Mouse (Mus musculus): ENCODE data around the gene Sptan1. TPM values are rescaled to one million over a fixed set of nuclear protein-coding genes. Genes with fewer than 3 reads are reported as not detected.

The Sptan1 gene
- polyA plus RNA-seq, 1 experiment: 117 TPM

DNA sequence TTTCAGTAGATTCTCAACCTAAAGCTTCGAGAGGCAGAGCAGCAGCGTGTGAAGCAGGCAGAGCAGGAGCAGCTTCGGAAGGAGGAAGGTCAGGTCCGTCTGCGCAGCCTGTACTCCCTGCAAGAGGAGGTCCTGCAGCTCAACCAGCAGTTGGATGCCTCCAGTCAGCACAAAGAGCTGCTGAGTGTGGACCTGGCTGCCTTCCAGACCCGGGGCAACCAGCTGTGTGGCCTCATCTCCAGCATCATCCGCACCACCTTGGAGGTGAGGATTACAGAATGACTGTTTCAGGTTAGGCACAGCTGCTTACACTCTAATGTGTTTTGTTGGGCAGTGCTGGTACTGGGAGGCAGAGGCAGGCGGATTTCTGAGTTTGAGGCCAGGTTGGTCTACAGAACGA lies 25.3 kb upstream of the Sptan1 start:
- TF ChIP-seq CTCF (IDR thresholded peaks at IDR 0.05; ENCODE audit: control insufficient read depth, insufficient read depth, insufficient replicate concordance, low read depth, low read length) (no peak), POLR2A (IDR thresholded peaks at IDR 0.05; ENCODE audit: control insufficient read depth, low read depth, low read length) (no peak)
- H3K4me3 ChIP-seq (ENCODE audit: control insufficient read depth, low read depth, low read length): no peak overlapping the region
- H3K4me1 ChIP-seq (ENCODE audit: control insufficient read depth, insufficient read depth, low read length): no peaks in the 10 kb centered on the region
- H3K36me3 ChIP-seq (ENCODE audit: control insufficient read depth, insufficient read depth, low read length): peaks cover 9% of the 10 kb centered on the region
- no peaks in the 10 kb centered on the region for H3K27me3 ChIP-seq (ENCODE audit: control insufficient read depth, insufficient read depth, low read length)
- H3K27ac ChIP-seq (ENCODE audit: control insufficient read depth, insufficient read depth, low read depth, low read length): no peak overlapping the region

DNA sequence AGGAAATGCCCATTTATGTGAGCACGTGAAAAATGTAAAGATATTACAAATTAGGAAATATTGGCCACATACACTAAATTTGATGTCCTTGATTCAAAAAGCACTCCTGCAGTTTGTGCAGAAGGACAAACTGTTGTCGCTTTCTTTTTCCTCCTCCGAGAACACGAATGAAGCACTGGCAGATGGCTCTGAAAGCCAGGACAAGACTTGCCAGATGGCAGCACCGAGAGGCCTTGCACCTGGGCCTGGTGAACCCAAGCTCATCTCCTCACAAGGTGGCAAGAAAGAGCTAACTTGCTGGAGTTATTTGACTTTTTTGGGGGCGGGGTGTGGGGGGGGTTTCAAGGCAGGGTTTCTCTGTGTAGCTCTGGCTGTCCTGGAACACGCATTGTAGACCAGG lies 24.5 kb upstream of the Sptan1 start:
- Histone ChIP-seq H3K27ac (ENCODE audit: control insufficient read depth, insufficient read depth, low read depth, low read length) (no peak overlapping the region), H3K36me3 (ENCODE audit: control insufficient read depth, insufficient read depth, low read length) (peaks cover 9% of the 10 kb centered on the region), H3K4me3 (ENCODE audit: control insufficient read depth, low read depth, low read length) (no peak overlapping the region), H3K4me1 (ENCODE audit: control insufficient read depth, insufficient read depth, low read length) (no peaks in the 10 kb centered on the region), H3K27me3 (ENCODE audit: control insufficient read depth, insufficient read depth, low read length) (no peaks in the 10 kb centered on the region)
- TF ChIP-seq POLR2A (IDR thresholded peaks at IDR 0.05; ENCODE audit: control insufficient read depth, low read depth, low read length) (no peak), CTCF (IDR thresholded peaks at IDR 0.05; ENCODE audit: control insufficient read depth, insufficient read depth, insufficient replicate concordance, low read depth, low read length) (no peak)

DNA sequence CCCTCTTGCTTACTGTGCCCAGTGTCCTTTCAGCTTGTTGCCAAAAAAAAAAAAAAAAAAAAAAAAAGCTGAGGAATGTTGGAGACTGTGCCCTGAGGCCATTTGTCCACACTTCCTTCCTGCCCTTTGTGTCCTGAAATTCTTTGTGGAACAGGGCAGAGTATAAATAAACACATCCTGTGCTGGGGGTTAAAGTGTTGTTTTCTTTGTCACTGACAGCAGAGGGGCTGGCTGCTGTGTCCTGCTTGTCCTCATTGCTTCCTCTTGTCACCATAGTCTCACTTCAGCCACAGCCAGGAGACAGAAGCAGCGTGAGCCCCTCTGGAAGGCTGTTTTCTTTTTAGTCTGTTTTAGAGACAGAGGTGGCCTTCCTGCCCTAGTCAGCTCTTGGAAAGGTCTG lies 20.6 kb upstream of the Sptan1 start:
- TF ChIP-seq POLR2A (IDR thresholded peaks at IDR 0.05; ENCODE audit: control insufficient read depth, low read depth, low read length): no peak
- TF ChIP-seq CTCF (IDR thresholded peaks at IDR 0.05; ENCODE audit: control insufficient read depth, insufficient read depth, insufficient replicate concordance, low read depth, low read length): no peak
- Histone ChIP-seq H3K4me3 (ENCODE audit: control insufficient read depth, low read depth, low read length) (no peak overlapping the region), H3K4me1 (ENCODE audit: control insufficient read depth, insufficient read depth, low read length) (no peaks in the 10 kb centered on the region), H3K27ac (ENCODE audit: control insufficient read depth, insufficient read depth, low read depth, low read length) (peak overlapping the region; percentile 63), H3K27me3 (ENCODE audit: control insufficient read depth, insufficient read depth, low read length) (no peaks in the 10 kb centered on the region), H3K36me3 (ENCODE audit: control insufficient read depth, insufficient read depth, low read length) (peaks cover 9% of the 10 kb centered on the region)

DNA sequence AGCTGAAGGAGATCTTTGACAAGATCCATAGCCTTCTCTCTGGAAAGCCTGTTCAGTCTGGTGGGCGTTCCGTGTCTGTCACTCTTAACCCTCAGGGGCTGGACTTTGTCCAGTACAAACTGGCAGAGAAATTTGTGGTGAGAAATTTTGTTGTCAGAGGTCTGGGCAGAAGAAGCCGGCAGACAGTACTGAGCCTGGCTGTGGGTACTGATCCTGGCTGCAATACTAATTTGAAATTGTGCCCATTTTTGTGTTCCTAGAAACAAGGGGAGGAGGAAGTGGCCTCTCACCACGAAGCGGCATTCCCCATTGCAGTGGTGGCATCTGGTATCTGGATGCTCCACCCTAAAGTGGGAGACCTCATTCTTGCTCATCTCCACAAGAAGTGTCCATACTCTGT lies 16.5 kb upstream of the Sptan1 start:
- Histone ChIP-seq H3K27ac (ENCODE audit: control insufficient read depth, insufficient read depth, low read depth, low read length) (no peak overlapping the region), H3K36me3 (ENCODE audit: control insufficient read depth, insufficient read depth, low read length) (peaks cover 6% of the 10 kb centered on the region), H3K27me3 (ENCODE audit: control insufficient read depth, insufficient read depth, low read length) (no peaks in the 10 kb centered on the region), H3K4me3 (ENCODE audit: control insufficient read depth, low read depth, low read length) (no peak overlapping the region), H3K4me1 (ENCODE audit: control insufficient read depth, insufficient read depth, low read length) (no peaks in the 10 kb centered on the region)
- TF ChIP-seq POLR2A (IDR thresholded peaks at IDR 0.05; ENCODE audit: control insufficient read depth, low read depth, low read length) (no peak), CTCF (IDR thresholded peaks at IDR 0.05; ENCODE audit: control insufficient read depth, insufficient read depth, insufficient replicate concordance, low read depth, low read length) (no peak)

DNA sequence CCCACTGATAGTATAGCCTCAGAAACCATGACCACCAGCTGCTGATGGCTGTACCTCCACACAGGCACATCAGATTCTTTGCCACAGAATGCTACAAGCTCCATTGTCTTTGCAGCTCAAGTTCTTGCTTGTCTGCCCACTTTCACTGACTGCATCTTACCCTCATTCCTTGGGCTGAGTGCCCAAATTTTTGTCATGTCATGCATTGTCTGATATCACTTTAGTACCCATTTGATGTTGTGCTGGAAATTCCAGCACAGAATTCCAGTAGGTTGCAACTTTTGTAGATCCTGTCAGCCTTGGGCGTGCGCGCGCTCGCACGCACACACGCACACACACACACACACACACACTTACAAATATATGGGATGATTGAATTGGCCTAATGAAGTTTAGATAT lies 4.1 kb upstream of the Sptan1 start:
- no peaks in the 10 kb centered on the region for H3K27me3 ChIP-seq (ENCODE audit: control insufficient read depth, insufficient read depth, low read length)
- peaks cover 6% of the 10 kb centered on the region for H3K4me1 ChIP-seq (ENCODE audit: control insufficient read depth, insufficient read depth, low read length)
- TF ChIP-seq POLR2A (IDR thresholded peaks at IDR 0.05; ENCODE audit: control insufficient read depth, low read depth, low read length) (no peak), CTCF (IDR thresholded peaks at IDR 0.05; ENCODE audit: control insufficient read depth, insufficient read depth, insufficient replicate concordance, low read depth, low read length) (no peak)
- no peak overlapping the region for H3K4me3 ChIP-seq (ENCODE audit: control insufficient read depth, low read depth, low read length)
- peaks cover under 1% of the 10 kb centered on the region; the same call in 1 of the 2 replicates for H3K36me3 ChIP-seq (ENCODE audit: control insufficient read depth, insufficient read depth, low read length)
- H3K27ac ChIP-seq (ENCODE audit: control insufficient read depth, insufficient read depth, low read depth, low read length): no peak overlapping the region

DNA sequence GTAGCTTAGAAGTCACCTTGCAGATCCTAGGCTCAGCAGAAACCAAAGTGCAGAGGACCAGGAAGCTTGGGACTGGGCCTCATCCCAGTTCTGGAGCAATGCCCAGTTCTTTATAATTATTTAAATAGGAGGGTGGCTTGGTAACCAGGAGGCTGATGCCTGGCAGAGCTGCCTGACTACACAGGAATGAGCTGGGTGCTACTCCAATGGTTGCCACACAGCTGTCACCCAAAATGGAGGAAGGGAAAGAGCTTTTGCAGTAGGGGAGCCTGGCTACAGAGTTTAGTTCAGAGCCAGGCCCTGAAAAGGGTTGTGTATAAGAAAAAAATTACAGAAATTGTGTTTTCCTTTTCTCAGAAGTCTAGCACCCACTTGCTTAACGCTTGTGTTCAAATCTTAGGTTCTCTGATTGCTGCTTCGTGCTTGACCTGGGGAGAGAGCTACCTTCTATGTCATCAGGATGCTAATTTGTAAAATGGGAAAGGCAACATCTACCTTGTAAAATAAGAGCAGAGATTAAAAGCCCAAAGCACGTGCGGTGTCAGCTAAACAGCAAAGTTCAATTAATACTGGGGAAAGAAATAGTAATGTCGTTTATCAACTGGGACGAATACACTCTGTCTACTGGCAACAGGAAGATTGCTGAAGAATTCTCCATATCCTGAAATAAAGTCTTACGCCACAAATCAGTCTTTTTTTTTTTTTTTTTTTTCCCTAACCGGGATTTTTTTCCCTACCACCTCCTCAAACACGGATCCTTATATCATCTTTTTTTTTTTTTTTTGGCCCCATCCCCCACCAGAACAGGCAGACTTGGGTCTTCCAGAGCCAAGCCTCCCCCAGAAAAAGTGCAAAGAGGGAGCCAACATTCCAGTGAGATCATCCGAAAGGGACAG lies 758 bp upstream of the Sptan1 start:
- peak overlapping the region; percentile 89 for H3K27ac ChIP-seq (ENCODE audit: control insufficient read depth, insufficient read depth, low read depth, low read length)
- no peaks in the 10 kb centered on the region for H3K27me3 ChIP-seq (ENCODE audit: control insufficient read depth, insufficient read depth, low read length)
- TF ChIP-seq CTCF (IDR thresholded peaks at IDR 0.05; ENCODE audit: control insufficient read depth, insufficient read depth, insufficient replicate concordance, low read depth, low read length): no peak
- TF ChIP-seq POLR2A (IDR thresholded peaks at IDR 0.05; ENCODE audit: control insufficient read depth, low read depth, low read length): no peak
- peaks cover 3% of the 10 kb centered on the region for H3K36me3 ChIP-seq (ENCODE audit: control insufficient read depth, insufficient read depth, low read length)
- H3K4me3 ChIP-seq (ENCODE audit: control insufficient read depth, low read depth, low read length): peak overlapping the region; percentile 88
- peaks cover 6% of the 10 kb centered on the region for H3K4me1 ChIP-seq (ENCODE audit: control insufficient read depth, insufficient read depth, low read length)

DNA sequence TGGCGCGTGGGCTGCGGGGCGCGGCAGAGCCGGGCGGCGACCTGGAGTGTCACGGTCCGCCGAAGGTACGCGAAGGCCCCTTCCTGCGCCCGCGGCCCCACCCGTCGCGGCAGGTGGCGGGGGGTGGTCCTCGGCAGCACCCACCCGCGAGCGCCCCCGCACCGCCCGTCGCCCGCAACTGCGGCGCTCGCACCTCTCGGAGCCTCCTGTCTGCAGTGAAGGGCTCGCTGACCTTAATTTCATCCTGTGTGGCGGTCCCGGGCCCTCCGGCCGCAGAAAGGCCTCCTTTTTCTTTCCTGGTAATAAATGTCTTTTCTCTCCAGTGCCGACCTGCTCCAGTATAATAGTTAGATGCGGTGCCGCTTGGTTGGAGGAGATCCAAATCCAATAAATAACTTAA lies 546 bp downstream of the Sptan1 start:
- Histone ChIP-seq H3K4me1 (ENCODE audit: control insufficient read depth, insufficient read depth, low read length) (peaks cover 6% of the 10 kb centered on the region), H3K36me3 (ENCODE audit: control insufficient read depth, insufficient read depth, low read length) (peaks cover 3% of the 10 kb centered on the region), H3K27ac (ENCODE audit: control insufficient read depth, insufficient read depth, low read depth, low read length) (peak overlapping the region; percentile 91), H3K27me3 (ENCODE audit: control insufficient read depth, insufficient read depth, low read length) (no peaks in the 10 kb centered on the region), H3K4me3 (ENCODE audit: control insufficient read depth, low read depth, low read length) (peak overlapping the region; percentile 88)
- no peak for TF ChIP-seq POLR2A (IDR thresholded peaks at IDR 0.05; ENCODE audit: control insufficient read depth, low read depth, low read length)
- no peak for TF ChIP-seq CTCF (IDR thresholded peaks at IDR 0.05; ENCODE audit: control insufficient read depth, insufficient read depth, insufficient replicate concordance, low read depth, low read length)
